Mouse (Mus musculus) kidney, embryonic 15.5 days (tissue): ENCODE results near the gene Rgr. TPM values are rescaled to one million over a fixed set of nuclear protein-coding genes. Genes with fewer than 3 reads are reported as not detected.

ENCODE experiments used
- ATAC-seq: fragments of 200-750 bp; cut with Nextera tagmentation; replicated peaks from 2 replicates; pipeline ENCODE4 v1.8.0; 2017; ENCODE audit warnings: moderate TSS enrichment; ENCODE audit not compliant: low FRiP score
- H3K27ac ChIP-seq: fragments of 300-500 bp; sonication (generic); 2 replicates; pipeline ENCODE4 v1.5.1; 2015; ENCODE audit warnings: mild to moderate bottlenecking, inconsistent platforms
- H3K27me3 ChIP-seq: fragments of 300-500 bp; sonication (generic); 2 replicates; pipeline ENCODE4 v1.6.1; 2015; ENCODE audit warnings: inconsistent platforms
- H3K36me3 ChIP-seq: fragments of 300-500 bp; sonication (generic); 2 replicates; pipeline ENCODE4 v1.6.1; 2015; ENCODE audit warnings: inconsistent platforms
- H3K4me1 ChIP-seq: fragments of 300-500 bp; sonication (generic); 2 replicates; pipeline ENCODE4 v1.6.1; 2015; ENCODE audit warnings: inconsistent platforms
- H3K4me2 ChIP-seq: fragments of 300-500 bp; sonication (generic); 2 replicates; pipeline ENCODE4 v1.6.1; 2015; ENCODE audit warnings: moderate library complexity, mild to moderate bottlenecking, inconsistent platforms
- H3K4me3 ChIP-seq: fragments of 300-500 bp; sonication (generic); replicated peaks from 2 replicates; pipeline ENCODE4 v1.5.1; 2015; ENCODE audit warnings: mild to moderate bottlenecking, inconsistent platforms
- H3K9ac ChIP-seq: fragments of 300-500 bp; sonication (generic); 2 replicates; pipeline ENCODE4 v1.6.1; 2015; ENCODE audit warnings: mild to moderate bottlenecking, inconsistent platforms
- H3K9me3 ChIP-seq: fragments of 300-500 bp; sonication (generic); replicated peaks from 2 replicates; pipeline ENCODE4 v1.6.1; 2016; ENCODE audit warnings: inconsistent platforms
- WGBS: fragments of 180-500 bp; shearing (Covaris S2); methylation state at CpG from one replicate; pipeline ENCODE4 v1.1.7; 2015; ENCODE audit warnings: mixed read lengths; 5-methylcytosine and 5-hydroxymethylcytosine counted together
- polyA plus RNA-seq: library from polyadenylated mRNA; unstranded; fragments of >200 nt; fragmentation: Nextera tagmentation; extraction: Ambion mirVana; gene quantifications from 2 replicates; pipeline ENCODE4 v1.2.1, GENCODE M21; 2015

Gene Rgr
- polyA plus RNA-seq, 1 experiment from 2014 or later: not detected

DNA sequence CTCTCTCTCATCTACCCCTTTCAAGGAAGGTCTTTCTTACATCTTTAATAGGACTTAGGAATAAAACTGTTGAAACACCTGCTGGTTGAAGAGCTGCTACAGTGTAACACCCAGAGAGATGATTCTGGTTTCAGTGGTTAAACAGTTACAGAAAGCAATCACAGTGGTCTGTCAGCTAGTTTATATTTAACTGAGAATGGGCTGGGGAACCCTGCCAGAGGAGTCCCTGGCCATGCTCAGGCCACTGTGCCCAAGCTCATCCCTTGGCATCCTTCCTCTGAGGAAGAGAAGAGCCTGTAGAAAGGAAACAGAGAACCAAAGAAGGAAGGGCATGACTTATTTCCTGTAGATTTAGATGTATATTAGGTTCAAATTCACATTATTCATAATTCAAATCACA lies 59.0 kb downstream of the Rgr start:
- no peaks in the 10 kb centered on the region for H3K9me3 ChIP-seq
- peak; percentile 82 for ATAC-seq
- no peak overlapping the region for H3K9ac ChIP-seq
- no peak overlapping the region for H3K4me2 ChIP-seq
- no peaks in the 10 kb centered on the region for H3K27me3 ChIP-seq
- H3K4me1 ChIP-seq: no peaks in the 10 kb centered on the region
- no peak overlapping the region for H3K4me3 ChIP-seq
- H3K36me3 ChIP-seq: no peaks in the 10 kb centered on the region
- no peak overlapping the region for H3K27ac ChIP-seq

DNA sequence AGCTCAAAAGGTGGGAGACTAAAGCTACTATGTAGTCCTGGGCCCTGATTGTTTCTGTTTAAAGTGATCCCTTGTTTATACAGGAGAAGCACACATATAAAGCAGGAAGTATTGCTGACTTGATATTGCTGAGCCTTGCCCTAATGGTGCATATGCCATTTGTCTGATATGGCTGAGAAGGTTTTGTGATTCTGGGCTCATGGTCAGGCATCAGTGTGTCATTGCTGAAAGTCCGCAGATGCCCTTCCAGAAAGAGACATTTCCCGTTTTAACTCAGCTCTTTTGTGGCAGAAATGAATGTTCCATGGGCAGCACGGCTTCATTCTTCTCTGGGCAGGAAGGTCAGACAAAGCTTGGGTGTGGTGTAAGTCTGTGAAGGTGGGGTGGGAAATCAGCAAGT lies 63.1 kb downstream of the Rgr start:
- Histone ChIP-seq H3K27ac (no peak overlapping the region), H3K9me3 (no peaks in the 10 kb centered on the region), H3K9ac (no peak overlapping the region), H3K36me3 (no peaks in the 10 kb centered on the region), H3K4me3 (no peak overlapping the region), H3K4me1 (no peaks in the 10 kb centered on the region), H3K4me2 (no peak overlapping the region), H3K27me3 (no peaks in the 10 kb centered on the region)
- WGBS: 86% methylated on average over 3 of the region's 3 CpGs
- ATAC-seq: no peak

Other genes with a start within 250 kb of the Rgr start
- gene Ccser2, start 80.2 kb downstream of the Rgr start, polyA plus RNA-seq: 33.9 and 35.1 TPM in 2 replicates
- gene Lrit1, start 5.9 kb upstream of the Rgr start, polyA plus RNA-seq: not detected in 2 replicates
- not detected in 2 replicates for gene Lrit2, start 19.0 kb upstream of the Rgr start, polyA plus RNA-seq
- gene Cdhr1, start 49.4 kb upstream of the Rgr start, polyA plus RNA-seq: 2.7 and 3.1 TPM in 2 replicates
- gene 2610528A11Rik, start 65.1 kb upstream of the Rgr start, polyA plus RNA-seq: 0.71 and 3.1 TPM in 2 replicates
- 229 TPM in 2 replicates for gene Ghitm, start 86.3 kb upstream of the Rgr start, polyA plus RNA-seq